Mouse (Mus musculus): ENCODE results near the gene Cpeb3.

DNA sequence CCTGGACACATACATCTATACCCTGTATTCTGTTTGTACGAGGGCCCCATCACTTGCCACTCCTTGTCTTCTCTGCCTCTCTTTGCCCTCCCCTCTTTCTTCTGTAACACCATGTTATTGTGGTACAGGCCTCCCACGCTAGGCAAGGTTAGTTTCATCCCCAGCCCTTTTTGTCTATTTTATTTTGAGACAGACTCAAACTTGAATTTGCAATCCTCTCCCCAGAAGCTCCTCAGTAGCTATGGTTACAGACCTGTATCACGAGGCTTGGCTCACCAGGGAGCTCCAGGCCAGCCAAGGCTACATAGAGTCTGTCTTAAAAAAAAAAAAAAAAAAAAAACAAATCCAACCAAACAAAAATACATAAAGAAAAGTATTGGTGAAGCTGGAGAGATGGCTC lies 123.9 kb downstream of the Cpeb3 start:
- TF ChIP-seq CTCF (conservative IDR thresholded peaks at IDR 0.05; ENCODE audit: low read length) (no peak), NANOG (IDR thresholded peaks at IDR 0.05; ENCODE audit: borderline replicate concordance, low read length) (no peak)

Data from E14TG2a.4 (cell line).